Mouse (Mus musculus): ENCODE results near the gene Sec16a. TPM values are rescaled to one million over a fixed set of nuclear protein-coding genes. Genes with fewer than 3 reads are reported as not detected.
A peak's percentile ranks its signal among the peaks of the same experiment; 100 is the strongest.

The Sec16a gene
- polyA plus RNA-seq, 1 experiment from 2014 or later, result 32.3 TPM

DNA sequence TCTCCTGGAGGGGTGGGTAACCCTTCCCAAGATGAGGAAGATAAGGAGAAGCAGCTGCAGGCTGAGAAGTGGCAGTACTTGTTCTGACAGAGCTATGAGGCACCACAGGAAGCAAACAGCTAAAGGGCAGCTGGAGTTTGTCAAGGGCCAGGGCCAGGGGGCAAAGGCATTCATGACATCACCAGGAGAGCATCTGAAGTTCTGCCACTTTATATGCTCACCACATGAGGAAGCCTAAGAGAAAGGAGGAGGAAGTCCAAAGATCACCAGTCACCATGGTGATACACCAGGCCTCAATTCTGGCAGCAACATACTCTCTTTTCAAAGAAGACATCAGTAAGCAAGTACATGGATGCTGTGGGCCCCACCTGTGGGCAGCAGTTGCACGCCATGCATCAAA is 21.9 kb downstream of the Sec16a start:
- Histone ChIP-seq H3K27ac (no peak overlapping the region), H3K36me3 (peaks cover 96% of the 10 kb centered on the region), H3K27me3 (no peaks in the 10 kb centered on the region), H3K4me2 (replicated peaks) (no peak overlapping the region), H3K9ac (no peak overlapping the region), H3K4me3 (no peak overlapping the region), H3K9me3 (replicated peaks) (no peaks in the 10 kb centered on the region), H3K4me1 (no peaks in the 10 kb centered on the region)
- no peak for ATAC-seq (ENCODE audit: low FRiP score)
- 95% methylated on average over 1 of the region's 1 CpGs for WGBS

DNA sequence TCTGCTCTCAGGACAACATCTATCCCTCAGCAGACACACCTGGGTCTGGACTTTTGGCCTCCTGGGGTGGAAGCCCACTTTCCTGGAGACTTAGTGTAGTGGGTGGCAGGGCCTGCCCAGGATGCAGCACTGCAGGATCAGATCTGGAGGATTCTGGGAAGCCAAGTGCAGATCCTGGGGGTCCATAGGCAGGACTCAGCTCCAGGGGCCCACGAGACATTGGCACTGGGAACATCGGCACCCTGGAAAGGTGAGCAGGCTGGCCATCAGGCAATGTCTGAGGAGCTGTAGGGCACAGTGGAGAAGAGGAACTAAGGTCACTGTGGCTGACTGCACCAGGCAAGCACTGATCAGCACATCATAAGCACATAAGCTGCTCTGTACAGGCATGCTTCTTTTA is 23.0 kb downstream of the Sec16a start:
- Histone ChIP-seq H3K9me3 (replicated peaks) (no peaks in the 10 kb centered on the region), H3K36me3 (peaks cover 92% of the 10 kb centered on the region), H3K27ac (no peak overlapping the region), H3K9ac (no peak overlapping the region), H3K27me3 (no peaks in the 10 kb centered on the region), H3K4me1 (no peaks in the 10 kb centered on the region), H3K4me3 (no peak overlapping the region), H3K4me2 (replicated peaks) (no peak overlapping the region)
- no peak for ATAC-seq (ENCODE audit: low FRiP score)
- WGBS, result 96% methylated on average over 2 of the region's 2 CpGs

DNA sequence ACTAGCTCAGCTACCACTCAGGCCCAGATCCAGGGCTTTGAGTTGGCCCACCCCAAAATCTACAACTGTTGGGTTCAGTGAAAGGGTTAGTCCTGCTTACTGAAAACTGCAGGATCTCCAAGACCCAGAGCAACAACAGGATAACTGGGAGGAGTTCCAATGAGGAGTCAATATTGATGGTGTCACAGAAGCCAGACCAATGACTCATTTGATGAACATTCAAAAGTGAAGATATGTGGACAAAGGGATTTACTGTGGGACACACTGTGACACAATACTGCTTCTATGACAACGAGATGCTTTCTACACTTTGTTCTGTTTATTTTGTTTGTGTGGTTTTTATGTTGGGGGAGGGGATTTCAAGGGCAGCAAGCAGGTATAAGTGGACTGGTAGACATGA is 26.9 kb downstream of the Sec16a start:
- no peaks in the 10 kb centered on the region for H3K4me1 ChIP-seq
- H3K4me2 ChIP-seq (replicated peaks), result no peak overlapping the region
- no peak overlapping the region for H3K9ac ChIP-seq
- no peaks in the 10 kb centered on the region for H3K9me3 ChIP-seq (replicated peaks)
- no peak for ATAC-seq (ENCODE audit: low FRiP score)
- no peak overlapping the region for H3K4me3 ChIP-seq
- H3K36me3 ChIP-seq, result peaks cover 91% of the 10 kb centered on the region
- 86% methylated on average over 1 of the region's 1 CpGs for WGBS
- H3K27me3 ChIP-seq, result no peaks in the 10 kb centered on the region
- no peak overlapping the region for H3K27ac ChIP-seq

DNA sequence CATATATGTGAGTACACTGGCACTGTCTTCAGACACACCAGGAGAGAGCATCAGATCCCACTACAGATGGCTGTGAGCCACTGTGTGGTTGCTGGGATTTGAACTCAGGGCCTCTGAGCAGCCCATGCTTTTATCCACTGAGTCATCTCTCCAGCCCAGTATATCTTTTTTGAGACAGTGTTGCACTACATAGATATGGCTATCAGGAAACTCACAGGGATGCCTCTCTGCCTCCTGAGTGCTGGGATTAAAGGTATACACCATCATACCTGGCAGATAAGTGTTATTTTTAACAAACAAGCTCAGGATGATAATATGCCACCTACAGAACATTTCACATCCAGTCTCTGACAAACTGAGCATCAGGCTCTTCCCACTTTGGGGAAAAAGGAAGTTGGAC is 27.9 kb downstream of the Sec16a start:
- Histone ChIP-seq H3K27me3 (no peaks in the 10 kb centered on the region), H3K4me1 (no peaks in the 10 kb centered on the region), H3K4me2 (replicated peaks) (no peak overlapping the region), H3K9ac (no peak overlapping the region), H3K36me3 (peaks cover 91% of the 10 kb centered on the region), H3K27ac (no peak overlapping the region), H3K4me3 (no peak overlapping the region), H3K9me3 (replicated peaks) (no peaks in the 10 kb centered on the region)
- ATAC-seq (ENCODE audit: low FRiP score), result no peak

DNA sequence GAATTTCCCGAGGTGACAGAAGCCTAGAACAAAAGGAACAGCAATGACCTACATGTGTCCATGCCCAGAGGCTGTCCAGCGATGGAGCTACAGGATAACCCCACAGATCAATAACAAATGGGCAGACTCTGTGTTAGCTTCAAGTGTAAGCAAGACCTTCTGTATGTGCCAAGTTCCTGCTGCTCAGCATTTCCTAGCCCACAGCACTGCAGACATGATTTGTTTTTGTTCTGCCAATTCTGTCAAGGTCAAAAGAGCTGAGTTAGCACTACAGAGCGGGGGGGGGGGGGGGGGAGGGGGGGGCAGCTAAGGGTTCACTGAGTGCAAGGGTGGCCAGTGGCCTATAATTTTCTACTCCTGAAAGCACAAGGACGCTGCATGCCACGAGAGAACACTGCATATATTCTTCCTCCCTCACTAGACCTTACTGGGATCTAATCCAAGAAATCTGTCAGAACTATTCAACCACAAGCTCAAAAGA is 34.0 kb downstream of the Sec16a start:
- Histone ChIP-seq H3K4me1 (peaks cover 26% of the 10 kb centered on the region), H3K27me3 (no peaks in the 10 kb centered on the region)
- 73% methylated on average over 5 of the region's 5 CpGs for WGBS

DNA sequence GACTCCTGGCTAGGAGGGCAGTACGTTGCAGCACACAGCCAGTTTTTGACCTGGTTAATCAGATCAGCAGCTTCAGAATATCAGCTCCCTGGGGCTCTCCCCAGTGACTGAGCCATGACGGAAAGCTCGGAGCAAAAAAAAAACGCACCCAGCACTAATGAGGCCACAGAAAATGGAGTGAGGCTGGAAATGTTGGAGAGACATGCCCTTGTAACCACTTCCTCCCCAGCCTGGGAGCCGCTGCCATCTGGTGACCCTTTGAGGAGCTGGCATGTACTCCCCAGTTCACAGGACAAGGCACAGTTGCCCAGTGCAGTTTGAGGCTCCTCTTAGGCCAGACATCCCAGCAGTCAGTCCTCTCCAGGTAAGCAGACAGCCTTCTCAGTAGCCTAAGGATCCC is 34.9 kb downstream of the Sec16a start:
- Histone ChIP-seq H3K9me3 (replicated peaks) (no peaks in the 10 kb centered on the region), H3K4me2 (replicated peaks) (no peak overlapping the region), H3K4me3 (no peak overlapping the region), H3K27ac (0 out of 2 replicates have a peak overlapping the region, but pooled peaks have one; percentile 40), H3K9ac (no peak overlapping the region), H3K36me3 (peaks cover 63% of the 10 kb centered on the region), H3K27me3 (no peaks in the 10 kb centered on the region), H3K4me1 (peaks cover 34% of the 10 kb centered on the region)
- ATAC-seq (ENCODE audit: low FRiP score), result no peak
- 64% methylated on average over 5 of the region's 5 CpGs for WGBS

More for the DNA sequence above, 34.0 kb downstream of the Sec16a start:
- H3K36me3 ChIP-seq, result peaks cover 69% of the 10 kb centered on the region
- no peak overlapping the region for H3K27ac ChIP-seq
- no peak overlapping the region for H3K4me2 ChIP-seq (replicated peaks)
- no peak overlapping the region for H3K9ac ChIP-seq
- no peaks in the 10 kb centered on the region for H3K9me3 ChIP-seq (replicated peaks)
- no peak overlapping the region for H3K4me3 ChIP-seq
- no peak for ATAC-seq (ENCODE audit: low FRiP score)

DNA sequence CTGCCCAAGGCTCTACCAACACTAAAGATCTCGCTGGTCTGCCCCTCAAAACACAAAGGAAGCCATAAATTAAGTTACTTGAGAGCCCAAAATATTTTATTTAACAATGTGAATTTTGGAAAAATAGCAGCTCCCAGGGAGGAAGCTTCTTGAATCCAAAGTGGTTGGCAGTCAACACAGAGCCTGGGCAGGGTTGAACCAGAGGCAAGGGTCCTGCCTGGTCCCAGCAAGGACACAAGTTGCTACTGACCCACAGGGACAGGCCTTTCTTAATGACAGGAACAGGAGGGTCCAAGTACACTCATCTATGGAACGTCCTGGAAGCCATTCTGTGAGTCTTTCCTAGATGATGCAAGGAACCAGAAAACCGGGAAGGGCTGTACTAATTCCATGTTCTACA is 35.7 kb downstream of the Sec16a start:
- Histone ChIP-seq H3K4me3 (no peak overlapping the region; the same call in 1 of the 2 replicates), H3K4me2 (replicated peaks) (peak overlapping the region; percentile 97; the same call in 1 of the 2 replicates), H3K36me3 (peaks cover 57% of the 10 kb centered on the region), H3K27me3 (no peaks in the 10 kb centered on the region), H3K27ac (no peak overlapping the region), H3K9ac (no peak overlapping the region; the same call in 1 of the 2 replicates), H3K9me3 (replicated peaks) (no peaks in the 10 kb centered on the region), H3K4me1 (peaks cover 40% of the 10 kb centered on the region)
- peak; percentile 49 for ATAC-seq (ENCODE audit: low FRiP score)
- WGBS, result 61% methylated on average over 3 of the region's 3 CpGs

DNA sequence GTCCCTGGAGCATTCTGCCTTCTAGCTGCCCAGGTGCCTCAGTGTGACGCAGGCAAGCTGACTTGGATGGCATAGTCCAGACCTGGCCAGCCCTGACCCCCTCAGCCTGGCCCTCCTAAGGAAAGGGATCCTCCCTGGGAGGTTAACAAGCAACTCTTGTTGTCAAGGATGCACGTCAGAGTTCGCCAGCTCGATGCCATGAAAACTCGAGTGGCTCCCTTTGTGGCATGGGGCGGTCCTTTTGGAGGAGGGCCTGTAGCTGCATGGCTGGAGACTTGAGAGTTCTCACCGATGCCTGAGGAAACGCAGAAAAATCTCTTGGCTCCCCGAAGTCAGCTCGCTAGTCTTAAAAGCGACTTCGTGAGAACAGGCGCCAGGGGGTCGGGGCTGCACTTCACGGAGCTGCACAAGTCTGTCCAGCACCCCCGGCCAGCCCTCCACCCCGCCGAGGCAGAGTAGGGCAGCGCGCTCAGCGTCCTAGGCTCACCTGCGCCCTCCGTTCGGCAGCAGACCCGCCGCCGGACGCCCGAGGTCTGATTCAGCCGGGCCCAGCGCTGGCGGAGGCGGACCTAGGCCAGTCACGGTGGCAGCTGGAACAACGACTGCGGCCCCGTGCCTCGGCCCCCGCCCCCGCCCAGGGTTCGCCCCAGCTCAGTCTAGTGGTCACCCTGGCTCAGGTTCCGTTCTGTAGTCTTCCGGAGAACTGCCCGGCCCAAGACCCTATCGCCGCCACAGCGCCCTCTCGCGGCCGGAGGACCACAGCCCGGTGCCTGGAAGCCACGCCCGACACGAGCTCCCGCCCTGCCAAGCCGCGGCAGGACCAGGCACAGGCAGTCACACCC is 36.3 kb downstream of the Sec16a start, which contains the start of gene Inpp5e:
Gene Inpp5e (minus strand): TSS at position 689 of the 842 bp plus-strand sequence.
- H3K9ac ChIP-seq, result peak within 1 kb of the TSS; percentile 95
- peaks cover 40% of the 10 kb centered on the region for H3K4me1 ChIP-seq
- H3K27me3 ChIP-seq, result no peaks in the 10 kb centered on the region
- peak within 1 kb of the TSS; percentile 86 for H3K4me3 ChIP-seq
- WGBS, result 2% methylated on average over 53 of the region's 57 CpGs
- H3K27ac ChIP-seq, result peak within 1 kb of the TSS; percentile 70
- ATAC-seq (ENCODE audit: low FRiP score), result peak; percentile 96
- H3K4me2 ChIP-seq (replicated peaks), result peak within 1 kb of the TSS; percentile 97
- no peaks in the 10 kb centered on the region for H3K9me3 ChIP-seq (replicated peaks)
- peaks cover 51% of the 10 kb centered on the region for H3K36me3 ChIP-seq

DNA sequence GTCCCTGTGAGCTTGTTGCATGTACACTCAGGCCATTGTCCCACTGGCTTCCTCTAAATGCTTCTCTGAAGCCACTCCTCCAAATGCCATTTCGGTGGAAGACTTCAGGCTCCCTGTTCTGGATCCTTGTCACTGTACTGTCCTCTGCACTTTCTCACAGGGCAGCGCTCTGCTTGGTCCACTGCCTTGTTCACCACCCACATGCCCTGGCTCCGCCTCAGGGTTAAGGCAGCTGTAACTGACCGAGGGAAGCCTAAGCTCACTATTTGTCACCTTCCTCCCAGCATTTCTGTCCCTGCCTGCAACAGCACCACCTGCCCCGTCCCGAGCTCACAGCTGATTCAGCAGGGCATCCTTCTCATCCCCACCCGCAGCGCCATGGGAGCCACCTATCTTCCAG is 41.7 kb downstream of the Sec16a start:
- H3K27me3 ChIP-seq, result no peaks in the 10 kb centered on the region

DNA sequence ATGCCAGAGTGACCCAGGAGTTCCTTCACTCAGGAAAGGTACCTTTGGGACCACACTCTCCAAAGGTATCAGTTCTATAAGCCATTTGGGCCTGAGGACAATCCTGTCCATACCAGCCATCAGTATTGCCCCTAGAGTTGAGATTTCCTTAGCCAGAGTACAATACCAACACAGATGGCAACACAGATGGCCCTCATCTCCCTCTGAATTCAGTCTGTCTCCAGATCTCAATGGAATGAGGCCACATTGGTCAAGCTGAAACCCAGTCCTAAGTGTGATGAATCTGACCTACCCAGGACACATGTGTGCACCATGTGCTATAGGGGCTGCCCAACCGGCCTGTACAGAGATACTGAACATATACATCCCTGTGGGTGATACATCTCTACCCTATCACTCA is 42.8 kb downstream of the Sec16a start:
- Histone ChIP-seq H3K27ac (no peak overlapping the region), H3K4me1 (peaks cover 27% of the 10 kb centered on the region), H3K4me2 (replicated peaks) (no peak overlapping the region), H3K9me3 (replicated peaks) (no peaks in the 10 kb centered on the region), H3K9ac (no peak overlapping the region), H3K36me3 (peaks cover 58% of the 10 kb centered on the region), H3K4me3 (no peak overlapping the region), H3K27me3 (no peaks in the 10 kb centered on the region)
- no peak for ATAC-seq (ENCODE audit: low FRiP score)
- WGBS, result 77% methylated on average over 1 of the region's 1 CpGs

More for the DNA sequence above, 41.7 kb downstream of the Sec16a start:
- Histone ChIP-seq H3K4me3 (no peak overlapping the region), H3K27ac (no peak overlapping the region), H3K9me3 (replicated peaks) (no peaks in the 10 kb centered on the region), H3K9ac (no peak overlapping the region), H3K36me3 (peaks cover 49% of the 10 kb centered on the region), H3K4me2 (replicated peaks) (no peak overlapping the region), H3K4me1 (peaks cover 37% of the 10 kb centered on the region)
- no peak for ATAC-seq (ENCODE audit: low FRiP score)
- WGBS, result 87% methylated on average over 8 of the region's 8 CpGs

DNA sequence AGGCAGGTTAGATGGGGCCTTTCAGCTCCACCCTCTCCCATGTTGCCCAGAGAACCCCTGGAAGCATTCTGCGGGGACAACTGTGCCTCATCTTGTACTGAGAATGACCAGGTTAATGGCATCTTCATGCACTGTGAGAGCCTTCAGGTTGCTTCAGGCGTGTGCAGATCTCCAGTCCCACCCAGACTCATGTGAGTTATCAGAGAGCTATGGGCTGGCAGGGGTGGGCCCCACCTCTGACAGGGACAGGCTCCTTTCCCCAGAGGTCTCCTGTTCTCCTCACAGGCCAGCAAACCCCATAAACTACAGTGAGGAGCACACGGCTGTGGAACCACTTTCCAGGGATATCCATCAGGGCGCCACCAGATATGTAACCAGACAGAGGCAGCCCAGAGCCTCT is 44.0 kb downstream of the Sec16a start:
- Histone ChIP-seq H3K36me3 (peaks cover 64% of the 10 kb centered on the region), H3K4me2 (replicated peaks) (no peak overlapping the region), H3K9ac (no peak overlapping the region), H3K4me3 (no peak overlapping the region), H3K27ac (no peak overlapping the region), H3K4me1 (peaks cover 14% of the 10 kb centered on the region), H3K27me3 (no peaks in the 10 kb centered on the region), H3K9me3 (replicated peaks) (no peaks in the 10 kb centered on the region)
- WGBS, result 95% methylated on average over 4 of the region's 4 CpGs
- ATAC-seq (ENCODE audit: low FRiP score), result no peak

DNA sequence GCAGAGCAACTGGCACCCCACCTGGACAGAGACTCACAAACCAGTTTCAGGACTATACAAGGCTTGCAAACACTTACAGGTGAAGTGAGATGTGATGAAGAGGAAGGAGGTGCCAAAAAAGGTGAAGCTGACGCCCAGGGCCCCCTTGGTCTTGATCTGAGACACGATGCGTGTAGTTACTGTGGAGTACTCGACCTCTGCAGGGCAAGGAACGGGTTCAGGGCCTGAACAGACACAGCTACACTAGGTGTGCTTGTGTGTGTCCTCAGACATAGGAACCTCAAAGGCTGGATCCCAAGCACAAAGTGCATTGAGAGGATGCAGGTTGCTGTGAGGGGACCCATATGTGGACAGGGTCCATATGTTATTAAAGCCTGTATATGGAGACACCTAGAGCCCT is 44.7 kb downstream of the Sec16a start:
- Histone ChIP-seq H3K36me3 (peaks cover 68% of the 10 kb centered on the region), H3K4me3 (no peak overlapping the region), H3K4me2 (replicated peaks) (no peak overlapping the region), H3K9me3 (replicated peaks) (no peaks in the 10 kb centered on the region), H3K4me1 (peaks cover 8% of the 10 kb centered on the region), H3K27ac (no peak overlapping the region), H3K9ac (0 out of 2 replicates have a peak overlapping the region, but pooled peaks have one; percentile 23), H3K27me3 (no peaks in the 10 kb centered on the region)
- 91% methylated on average over 5 of the region's 5 CpGs for WGBS
- ATAC-seq (ENCODE audit: low FRiP score), result no peak

DNA sequence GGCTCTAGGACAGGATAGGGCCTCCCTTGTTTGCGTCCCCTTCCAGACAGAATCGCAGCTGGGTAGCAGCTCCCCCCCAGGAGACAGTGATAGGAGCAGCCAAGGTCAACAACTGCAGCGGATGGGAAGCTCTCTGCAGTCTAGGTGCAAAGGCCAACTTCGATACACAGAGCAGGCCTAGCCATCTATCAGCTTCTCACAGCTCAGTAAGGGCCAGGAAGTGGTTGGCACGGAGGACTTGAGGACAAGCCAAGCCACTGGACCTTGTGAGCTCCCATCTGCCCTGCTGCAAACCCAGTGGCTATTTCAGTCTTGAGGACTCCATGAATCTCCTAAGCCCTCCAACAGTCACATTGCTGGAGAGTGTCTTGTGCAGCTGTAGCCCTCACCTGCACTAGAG is 45.4 kb downstream of the Sec16a start:
- no peaks in the 10 kb centered on the region for H3K9me3 ChIP-seq (replicated peaks)
- ATAC-seq (ENCODE audit: low FRiP score), result no peak
- peaks cover 74% of the 10 kb centered on the region for H3K36me3 ChIP-seq
- H3K9ac ChIP-seq, result 0 out of 2 replicates have a peak overlapping the region, but pooled peaks have one; percentile 23
- WGBS, result 85% methylated on average over 5 of the region's 5 CpGs
- H3K4me1 ChIP-seq, result peaks cover 1% of the 10 kb centered on the region; the same call in 1 of the 2 replicates
- no peak overlapping the region for H3K4me2 ChIP-seq (replicated peaks)
- H3K4me3 ChIP-seq, result no peak overlapping the region
- H3K27me3 ChIP-seq, result no peaks in the 10 kb centered on the region
- H3K27ac ChIP-seq, result no peak overlapping the region
